Mouse (Mus musculus) lung, embryonic 14.5 days (tissue): ENCODE measurements around the gene Osbpl5. TPM values are rescaled to one million over a fixed set of nuclear protein-coding genes. Genes with fewer than 3 reads are reported as not detected.
A peak's percentile ranks its signal among the peaks of the same experiment; 100 is the strongest.

ENCODE experiments used
- ATAC-seq: fragments of 200-750 bp; cut with Nextera tagmentation; 2 replicates; pipeline ENCODE4 v1.8.0; 2017; ENCODE audit warnings: mild to moderate bottlenecking, moderate TSS enrichment, moderate library complexity; ENCODE audit not compliant: insufficient read depth
- DNase-seq: peaks from one replicate; pipeline ENCODE4 v3.0.0-alpha.2; 2015
- H3K27ac ChIP-seq: fragments of 300-500 bp; sonication (generic); 2 replicates; pipeline ENCODE4 v1.5.1; 2014; ENCODE audit warnings: low read depth, mild to moderate bottlenecking, moderate library complexity
- H3K27me3 ChIP-seq: fragments of 300-500 bp; sonication (generic); 2 replicates; pipeline ENCODE4 v1.6.1; 2014; ENCODE audit warnings: low read length, control low read depth; ENCODE audit not compliant: insufficient read depth
- H3K36me3 ChIP-seq: fragments of 300-500 bp; sonication (generic); 2 replicates; pipeline ENCODE4 v1.6.1; 2014; ENCODE audit warnings: control low read depth; ENCODE audit not compliant: insufficient read depth
- H3K4me1 ChIP-seq: fragments of 300-500 bp; sonication (generic); 2 replicates; pipeline ENCODE4 v1.6.1; 2014; ENCODE audit warnings: antibody characterized with exemption, control low read depth; ENCODE audit not compliant: insufficient read depth
- H3K4me2 ChIP-seq: fragments of 300-500 bp; sonication (generic); 2 replicates; pipeline ENCODE4 v1.6.1; 2014; ENCODE audit warnings: mild to moderate bottlenecking
- H3K4me3 ChIP-seq: fragments of 300-500 bp; sonication (generic); 2 replicates; pipeline ENCODE4 v1.5.1; 2014; ENCODE audit warnings: low read depth, low read length
- H3K9ac ChIP-seq: fragments of 300-500 bp; sonication (generic); 2 replicates; pipeline ENCODE4 v1.6.1; 2014
- H3K9me3 ChIP-seq: fragments of 300-500 bp; sonication (generic); 2 replicates; pipeline ENCODE4 v1.6.1; 2016; ENCODE audit warnings: low read depth, low read length, control low read depth
- CTCF ChIP-seq: IDR thresholded peaks from 2 replicates; pipeline ENCODE4 v1.5.1; 2016; ENCODE audit warnings: antibody characterized with exemption, low read depth
- WGBS: fragments of 180-500 bp; shearing (Covaris S2); extraction: QIAGEN DNeasy Blood & Tissue Kit; methylation state at CpG from one replicate; pipeline ENCODE4 v1.1.7; 2014; 5-methylcytosine and 5-hydroxymethylcytosine counted together
- polyA plus RNA-seq: library from polyadenylated mRNA; unstranded; fragments of >200 nt; fragmentation: Nextera tagmentation; extraction: Ambion mirVana; gene quantifications from 2 replicates; pipeline ENCODE4 v1.2.1, GENCODE M21; 2014

Gene Osbpl5
- polyA plus RNA-seq, 1 experiment from 2014 or later: 34.2 TPM

DNA sequence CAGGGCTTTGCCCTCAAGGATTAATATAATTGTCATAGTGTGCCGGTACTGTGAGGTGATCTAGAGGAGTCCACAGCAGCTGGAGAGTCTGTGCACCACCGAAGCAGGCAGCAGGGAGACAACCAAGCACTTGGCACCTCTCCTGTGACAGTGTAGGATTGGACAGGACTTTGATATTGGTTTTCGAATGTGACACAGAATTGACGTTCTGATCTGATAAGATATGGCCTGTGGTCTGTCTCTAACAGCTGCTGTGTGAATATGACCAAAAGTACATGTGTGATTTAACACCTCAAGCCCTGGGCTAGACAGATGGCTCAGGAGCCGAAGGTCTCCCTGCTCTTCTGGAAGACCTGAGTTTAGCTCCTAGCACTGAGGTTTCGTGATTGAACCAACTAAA lies 11.5 kb upstream of the Osbpl5 start:
- H3K36me3 ChIP-seq: no peaks in the 10 kb centered on the region
- DNase-seq: no peak
- no peak overlapping the region for H3K4me3 ChIP-seq
- H3K27ac ChIP-seq: no peak overlapping the region
- H3K9ac ChIP-seq: no peak overlapping the region
- 39% methylated on average over 6 of the region's 6 CpGs for WGBS
- 0 out of 2 replicates have a peak, but pooled peaks cover 4% of the 10 kb centered on the region for H3K4me1 ChIP-seq
- H3K27me3 ChIP-seq: peaks cover 9% of the 10 kb centered on the region
- H3K9me3 ChIP-seq: no peaks in the 10 kb centered on the region
- no peak for TF ChIP-seq CTCF
- H3K4me2 ChIP-seq: no peak overlapping the region
- no peak for ATAC-seq

DNA sequence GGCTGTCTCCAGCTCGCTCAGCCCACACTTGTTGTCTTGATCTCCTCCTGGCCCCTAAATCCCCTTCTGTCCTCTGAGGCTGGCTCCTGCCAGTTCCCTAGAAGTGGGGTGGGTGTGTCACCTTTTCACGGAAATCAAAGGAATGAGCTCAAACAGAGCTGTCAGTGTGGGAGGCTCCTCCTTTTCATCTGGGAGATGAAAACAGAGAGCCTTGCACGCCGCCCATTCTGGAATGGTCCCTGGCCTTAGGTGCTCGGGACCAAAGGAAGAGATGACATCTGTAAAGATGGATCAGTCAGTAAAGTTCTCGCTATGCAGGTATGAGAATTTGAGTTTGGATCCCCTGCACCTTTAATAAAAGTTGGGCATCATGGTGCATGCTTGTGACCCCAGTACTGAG lies 10.1 kb upstream of the Osbpl5 start, which contains the start of gene Mrgprg:
Gene Mrgprg, minus strand, starts transcription at position 101 of the 400 bp plus-strand sequence.
- ATAC-seq: no peak
- Histone ChIP-seq H3K4me1 (0 out of 2 replicates have a peak, but pooled peaks cover 4% of the 10 kb centered on the region), H3K4me2 (no peak within 1 kb of the TSS), H3K4me3 (no peak within 1 kb of the TSS), H3K27ac (no peak within 1 kb of the TSS), H3K9ac (no peak within 1 kb of the TSS), H3K9me3 (no peaks in the 10 kb centered on the region), H3K36me3 (no peaks in the 10 kb centered on the region), H3K27me3 (peaks cover 9% of the 10 kb centered on the region)
- TF ChIP-seq CTCF: no peak
- 44% methylated on average over 6 of the region's 6 CpGs for WGBS
- DNase-seq: no peak

DNA sequence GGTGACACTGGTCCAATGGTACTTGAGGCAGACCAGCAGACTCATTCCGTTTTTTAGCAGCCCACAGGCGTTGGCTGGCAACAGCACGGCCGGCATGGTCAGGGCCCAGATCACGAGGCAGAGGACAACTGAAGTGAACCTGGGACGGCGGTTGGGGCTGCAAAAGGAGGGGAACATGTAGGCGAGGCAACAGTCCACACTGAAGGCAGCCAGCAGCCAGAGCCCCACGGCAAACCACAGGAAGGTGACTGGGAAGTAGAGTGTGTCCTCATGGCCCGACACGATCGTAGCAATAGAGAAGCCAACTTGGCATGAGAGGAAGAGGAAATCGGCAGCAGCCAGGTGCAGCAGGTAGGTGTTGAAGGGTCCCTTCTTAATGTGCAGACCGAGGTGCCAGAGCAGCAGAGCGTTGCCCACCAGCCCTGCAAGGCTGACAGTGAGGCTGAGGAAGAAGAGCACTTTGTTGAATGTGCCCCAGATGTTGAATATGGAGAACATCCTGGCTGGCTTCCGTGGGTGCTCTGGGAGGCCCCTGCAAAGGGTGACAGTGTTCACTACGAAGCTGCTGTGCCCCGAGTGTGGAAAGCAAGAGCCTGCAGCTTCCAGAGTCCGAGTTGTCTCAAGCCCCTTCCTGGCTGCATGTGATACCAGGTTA lies 8.2 kb upstream of the Osbpl5 start:
- H3K4me2 ChIP-seq: no peak overlapping the region
- no peak for ATAC-seq
- no peak for DNase-seq
- H3K27ac ChIP-seq: no peak overlapping the region
- no peak overlapping the region for H3K4me3 ChIP-seq
- TF ChIP-seq CTCF: no peak
- 0 out of 2 replicates have a peak, but pooled peaks cover 1% of the 10 kb centered on the region for H3K4me1 ChIP-seq
- no peak overlapping the region for H3K9ac ChIP-seq
- WGBS: 65% methylated on average over 19 of the region's 19 CpGs
- no peaks in the 10 kb centered on the region for H3K36me3 ChIP-seq
- H3K27me3 ChIP-seq: peaks cover 9% of the 10 kb centered on the region
- H3K9me3 ChIP-seq: no peaks in the 10 kb centered on the region

DNA sequence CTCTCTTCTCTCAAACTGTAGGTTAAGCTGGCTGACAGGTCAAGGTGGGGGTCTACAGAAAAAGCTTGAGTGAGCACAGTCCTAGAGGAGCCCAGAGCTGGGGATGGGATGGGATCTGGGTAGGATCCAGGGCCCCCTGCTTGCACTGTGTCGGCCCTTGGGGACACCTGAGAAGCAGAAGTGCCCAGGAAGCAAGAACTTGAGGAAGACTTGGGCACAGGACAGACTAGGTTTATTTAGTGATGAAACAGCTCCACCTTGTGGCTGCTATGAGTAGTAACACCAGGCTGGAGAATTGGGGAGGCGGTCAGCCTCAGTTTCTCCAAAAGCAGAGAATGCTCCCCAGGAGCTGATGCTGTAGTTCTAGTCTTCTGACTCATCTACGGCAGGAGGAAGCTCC lies 7.0 kb upstream of the Osbpl5 start:
- Histone ChIP-seq H3K9ac (no peak overlapping the region), H3K4me3 (no peak overlapping the region), H3K27ac (no peak overlapping the region), H3K36me3 (no peaks in the 10 kb centered on the region), H3K4me2 (no peak overlapping the region), H3K9me3 (no peaks in the 10 kb centered on the region), H3K4me1 (no peaks in the 10 kb centered on the region), H3K27me3 (peaks cover 9% of the 10 kb centered on the region)
- peak; percentile 83 for TF ChIP-seq CTCF
- WGBS: 19% methylated on average over 3 of the region's 3 CpGs
- peak; percentile 77 for DNase-seq
- peak; percentile 65; the same call in 1 of the 2 replicates for ATAC-seq

DNA sequence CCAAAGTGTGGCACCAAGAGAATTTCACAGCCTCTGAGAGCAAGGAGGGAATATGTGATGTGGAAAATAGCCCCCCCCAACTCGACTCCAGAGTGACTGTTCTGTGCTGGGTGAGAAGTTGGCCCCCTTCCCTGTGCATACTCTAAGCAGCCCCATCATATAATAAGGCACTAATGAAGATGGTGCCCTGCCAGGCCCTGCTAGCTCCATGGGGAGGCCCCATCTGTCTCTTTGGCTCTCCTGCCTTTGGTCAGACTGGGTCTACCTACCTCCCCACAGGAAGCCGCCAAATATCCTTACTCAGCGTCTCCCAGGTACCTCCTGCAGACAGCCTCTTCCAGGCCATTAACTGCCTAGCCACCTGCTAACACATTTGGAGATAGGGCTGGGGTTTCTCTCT lies 2.2 kb upstream of the Osbpl5 start:
- TF ChIP-seq CTCF: no peak
- no peaks in the 10 kb centered on the region for H3K36me3 ChIP-seq
- H3K4me1 ChIP-seq: no peaks in the 10 kb centered on the region
- no peak overlapping the region for H3K4me3 ChIP-seq
- 0 out of 2 replicates have a peak, but pooled peaks cover 8% of the 10 kb centered on the region for H3K27me3 ChIP-seq
- H3K9me3 ChIP-seq: no peaks in the 10 kb centered on the region
- DNase-seq: no peak
- ATAC-seq: no peak
- no peak overlapping the region for H3K9ac ChIP-seq
- H3K4me2 ChIP-seq: no peak overlapping the region
- H3K27ac ChIP-seq: no peak overlapping the region
- 47% methylated on average over 3 of the region's 3 CpGs for WGBS

DNA sequence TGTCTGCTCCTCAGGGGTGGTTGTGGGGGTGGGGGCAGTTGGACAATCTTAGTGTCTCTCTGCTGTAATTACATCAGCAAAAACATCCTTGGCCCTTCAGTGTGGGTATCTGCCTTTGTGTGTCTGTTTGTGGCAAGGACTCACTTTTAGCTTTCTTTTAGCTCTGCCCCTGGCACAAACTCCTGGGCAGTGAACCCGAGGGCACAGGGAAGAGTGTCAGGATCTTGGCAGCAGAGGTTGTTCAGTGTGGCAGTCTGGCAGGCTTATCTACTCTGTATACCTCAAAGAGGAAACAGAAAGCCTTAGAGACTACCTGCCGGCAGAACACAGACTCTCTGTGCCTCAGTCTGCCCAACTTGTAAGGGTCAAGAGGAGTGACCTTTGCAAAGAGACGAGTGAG lies 911 bp upstream of the Osbpl5 start:
- no peaks in the 10 kb centered on the region for H3K4me1 ChIP-seq
- no peak overlapping the region for H3K9ac ChIP-seq
- DNase-seq (no peak), ATAC-seq (no peak)
- H3K4me3 ChIP-seq: no peak overlapping the region
- no peaks in the 10 kb centered on the region for H3K9me3 ChIP-seq
- H3K4me2 ChIP-seq: peak overlapping the region; percentile 80
- 58% methylated on average over 3 of the region's 3 CpGs for WGBS
- no peak for TF ChIP-seq CTCF
- 0 out of 2 replicates have a peak, but pooled peaks cover 8% of the 10 kb centered on the region for H3K27me3 ChIP-seq
- H3K27ac ChIP-seq: no peak overlapping the region
- H3K36me3 ChIP-seq: no peaks in the 10 kb centered on the region

DNA sequence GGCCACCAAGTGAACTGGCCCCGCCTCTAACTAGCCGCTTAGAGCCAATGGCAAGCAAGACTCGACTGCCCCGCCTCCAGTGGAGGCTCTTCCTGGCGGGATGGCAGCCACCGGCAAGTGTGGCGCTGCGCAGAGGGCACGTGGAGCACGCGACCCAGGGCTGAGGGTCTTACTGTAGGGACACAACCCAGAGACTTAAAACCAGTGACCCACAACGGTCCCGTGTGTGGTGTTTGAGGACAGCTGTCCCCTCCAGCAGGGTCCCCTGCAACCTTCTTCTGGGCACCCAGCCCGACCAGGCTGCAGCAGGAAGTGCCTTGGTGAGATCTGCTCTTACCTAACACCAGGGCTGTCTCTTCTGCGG lies 224 bp upstream of the Osbpl5 start:
- ATAC-seq (peak; percentile 93), DNase-seq (peak; percentile 92)
- peak overlapping the region; percentile 34 for H3K4me3 ChIP-seq
- H3K9ac ChIP-seq: no peak overlapping the region
- no peaks in the 10 kb centered on the region for H3K4me1 ChIP-seq
- no peaks in the 10 kb centered on the region for H3K36me3 ChIP-seq
- TF ChIP-seq CTCF: no peak
- peak overlapping the region; percentile 80 for H3K4me2 ChIP-seq
- 0 out of 2 replicates have a peak, but pooled peaks cover 8% of the 10 kb centered on the region for H3K27me3 ChIP-seq
- no peaks in the 10 kb centered on the region for H3K9me3 ChIP-seq
- under 1% methylated on average over 15 of the region's 15 CpGs for WGBS
- H3K27ac ChIP-seq: no peak overlapping the region
